Mouse (Mus musculus): ENCODE measurements around the gene Mrpl19. TPM values are rescaled to one million over a fixed set of nuclear protein-coding genes. Genes with fewer than 3 reads are reported as not detected.

The Mrpl19 gene
- total RNA-seq, 2 experiments from 2014 or later: 4.3 to 4.4 TPM

GRCm38 (mm10) chr6:81943281-81943680 is 22.5 kb downstream of the Mrpl19 start:
- no peak for ATAC-seq (replicated peaks; ENCODE audit: low FRiP score, poor library complexity, severe bottlenecking)

DNA sequence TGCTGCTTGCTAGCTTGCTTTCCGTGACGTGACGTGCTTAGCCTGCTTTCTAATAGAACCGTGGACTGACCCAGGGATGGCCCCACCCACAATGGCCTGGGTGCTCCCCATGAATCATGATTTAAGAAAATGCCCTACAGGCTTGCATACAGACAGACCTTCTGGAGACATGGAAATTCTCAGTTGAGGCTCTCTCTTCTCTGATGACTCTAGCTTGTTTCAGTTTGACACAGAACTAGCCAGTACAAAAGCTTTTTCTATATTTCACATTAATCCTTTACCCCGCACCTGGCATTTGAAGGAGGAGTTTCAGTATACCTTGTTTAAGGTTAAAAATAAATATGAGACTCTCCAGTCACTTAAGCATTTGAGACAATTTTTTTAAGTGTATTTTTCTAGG is 24.0 kb downstream of the Mrpl19 start:
- no peak for ATAC-seq (replicated peaks; ENCODE audit: low FRiP score, poor library complexity, severe bottlenecking)

DNA sequence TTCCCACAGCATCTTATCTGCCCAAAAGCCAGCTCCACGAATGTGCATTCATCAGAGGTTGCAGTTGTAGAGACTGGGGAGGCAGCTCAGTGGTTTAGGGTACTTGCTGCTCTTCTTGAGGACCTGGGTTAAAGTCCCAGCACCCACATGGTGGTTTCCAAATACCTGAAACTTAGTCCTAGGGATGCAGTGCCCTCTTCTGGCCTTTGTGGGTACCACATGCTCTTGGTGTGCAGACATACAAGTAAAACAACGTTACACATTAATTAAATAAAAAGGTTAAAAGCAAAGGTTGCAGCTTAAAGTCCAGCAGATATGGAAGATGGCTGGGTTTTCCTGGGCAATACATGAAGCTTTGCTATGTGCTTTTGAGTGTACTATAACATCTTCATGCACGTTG is 32.5 kb downstream of the Mrpl19 start:
- no peak for ATAC-seq (replicated peaks; ENCODE audit: low FRiP score, poor library complexity, severe bottlenecking)

DNA sequence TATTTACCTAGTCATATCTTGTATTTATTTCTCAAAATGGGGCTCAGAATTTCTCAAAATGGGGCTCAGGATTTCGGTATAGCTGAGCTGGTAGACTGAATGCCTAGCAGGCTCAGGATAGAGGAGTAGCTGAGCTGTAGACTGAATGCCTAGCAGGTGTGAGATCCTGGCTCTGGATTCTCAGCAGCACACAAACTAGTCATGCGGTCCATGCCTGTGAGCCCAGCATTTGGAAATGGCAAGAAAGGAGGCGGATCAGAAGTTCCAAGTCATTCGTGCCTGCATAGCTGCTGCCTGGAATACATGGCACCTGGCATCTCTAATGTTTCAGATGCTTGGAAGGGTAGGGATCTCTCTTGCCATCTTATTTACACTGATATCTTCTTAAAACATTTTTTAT is 36.4 kb downstream of the Mrpl19 start:
- ATAC-seq (replicated peaks; ENCODE audit: low FRiP score, poor library complexity, severe bottlenecking): no peak

- no peak for ATAC-seq (replicated peaks; ENCODE audit: low FRiP score, poor library complexity, severe bottlenecking)
Measured at GRCm38 (mm10) chr6:81924304-81924703, 41.5 kb downstream of the Mrpl19 start.

DNA sequence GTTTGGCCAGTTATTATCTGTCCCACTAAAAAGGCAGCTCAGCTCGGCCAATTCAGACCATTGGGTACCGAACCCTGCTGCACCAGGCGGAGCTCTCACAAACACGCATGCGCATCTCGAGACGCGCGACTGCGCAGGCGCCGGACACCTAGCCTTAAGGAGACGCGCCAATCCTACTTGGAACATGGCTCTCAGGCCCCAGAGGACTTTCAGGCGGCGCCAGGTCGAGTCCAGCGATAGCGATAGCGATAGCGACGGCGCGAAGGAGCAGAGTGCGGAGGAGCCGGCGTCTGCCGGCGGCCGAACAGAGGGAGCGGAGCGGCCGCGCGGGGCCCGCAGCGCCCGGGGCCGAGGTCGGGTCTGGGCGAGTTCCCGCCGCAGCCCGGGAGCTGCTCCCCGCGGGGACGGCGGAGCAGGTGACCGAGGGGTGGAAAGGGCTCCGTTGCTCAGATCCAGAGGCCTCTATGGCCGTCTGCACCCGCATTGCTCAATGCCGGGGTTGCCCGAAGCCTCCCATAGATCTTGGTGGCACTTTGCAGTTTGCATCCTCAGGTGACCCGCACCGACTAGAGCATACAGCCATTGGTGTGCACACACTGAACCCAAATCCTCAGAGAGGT is 42.1 kb downstream of the Mrpl19 start, which contains the start of gene Gcfc2:
Gcfc2 (plus strand) TSS at position 147 of the 620 bp plus-strand sequence.
- peak; percentile 96 for ATAC-seq (replicated peaks; ENCODE audit: low FRiP score, poor library complexity, severe bottlenecking)

- no peak for ATAC-seq (replicated peaks; ENCODE audit: low FRiP score, poor library complexity, severe bottlenecking)
Measured at GRCm38 (mm10) chr6:81912177-81912576, 53.6 kb downstream of the Mrpl19 start.

DNA sequence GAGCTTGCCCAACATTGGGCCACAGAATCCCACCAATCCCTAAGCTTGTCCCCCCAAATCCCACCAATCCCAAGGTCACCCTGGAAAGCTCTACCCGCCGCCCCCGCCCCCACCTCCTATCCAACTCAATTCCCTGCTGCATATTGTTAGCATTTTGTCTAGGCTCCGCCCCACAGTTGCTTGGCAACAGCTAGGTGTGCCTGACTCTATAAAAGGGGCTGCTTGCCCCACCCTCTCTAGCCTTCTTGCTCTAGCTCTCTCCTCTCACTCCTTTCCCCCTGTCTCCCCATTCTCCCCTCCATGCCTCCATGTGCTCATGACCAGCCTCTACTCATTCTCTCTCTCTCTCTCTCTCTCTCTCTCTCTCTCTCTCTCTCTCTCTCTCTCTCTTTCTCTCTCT is 54.0 kb downstream of the Mrpl19 start:
- no peak for ATAC-seq (replicated peaks; ENCODE audit: low FRiP score, poor library complexity, severe bottlenecking)

GRCm38 (mm10) chr6:81911244-81911643 is 54.5 kb downstream of the Mrpl19 start:
- no peak for ATAC-seq (replicated peaks; ENCODE audit: low FRiP score, poor library complexity, severe bottlenecking)

GRCm38 (mm10) chr6:81910302-81910855 is 55.4 kb downstream of the Mrpl19 start:
- ATAC-seq (replicated peaks; ENCODE audit: low FRiP score, poor library complexity, severe bottlenecking): no peak

Other genes with a start within 250 kb of the Mrpl19 start
- gene Gcfc2, start 42.3 kb downstream of the Mrpl19 start, total RNA-seq (2015; ENCODE audit: low replicate concordance): 0.96 and 4.4 TPM in 2 replicates
- 9.3 and 14.1 TPM in 2 replicates for gene Gcfc2, start 42.3 kb downstream of the Mrpl19 start, total RNA-seq (2017; ENCODE audit: low replicate concordance)
- gene Eva1a, start 75.1 kb upstream of the Mrpl19 start, total RNA-seq (2015; ENCODE audit: low replicate concordance): not detected in 2 replicates
- gene Eva1a, start 75.1 kb upstream of the Mrpl19 start, total RNA-seq (2017; ENCODE audit: low replicate concordance): not detected in 2 replicates

All from erythroblast, adult 5-6 weeks (primary cell).